Mouse (Mus musculus) heart, postnatal 0 days (tissue): Measurements from ENCODE around the gene Gm7137.

ENCODE experiments used
- CTCF ChIP-seq: IDR thresholded peaks from 2 replicates; pipeline ENCODE4 v1.5.1; 2016; ENCODE audit warnings: antibody characterized with exemption, control low read depth, low read depth
- EP300 ChIP-seq: IDR thresholded peaks from 2 replicates; pipeline ENCODE4 v1.6.1; 2016; ENCODE audit warnings: antibody characterized with exemption, low read depth

GRCm38 (mm10) chr10:77794976-77795375, 7.0 kb upstream of the Gm7137 start, which contains the start of gene Gm9639:
- TF ChIP-seq EP300 = no peak
- no peak for TF ChIP-seq CTCF
